Mouse (Mus musculus): ENCODE results near the gene Mafg.
"Not testable (repeated sequence)": the region's sequence is repeated elsewhere in the genome, so short reads cannot be mapped to it uniquely, and the experiment has no call there.

Gene Mafg

DNA sequence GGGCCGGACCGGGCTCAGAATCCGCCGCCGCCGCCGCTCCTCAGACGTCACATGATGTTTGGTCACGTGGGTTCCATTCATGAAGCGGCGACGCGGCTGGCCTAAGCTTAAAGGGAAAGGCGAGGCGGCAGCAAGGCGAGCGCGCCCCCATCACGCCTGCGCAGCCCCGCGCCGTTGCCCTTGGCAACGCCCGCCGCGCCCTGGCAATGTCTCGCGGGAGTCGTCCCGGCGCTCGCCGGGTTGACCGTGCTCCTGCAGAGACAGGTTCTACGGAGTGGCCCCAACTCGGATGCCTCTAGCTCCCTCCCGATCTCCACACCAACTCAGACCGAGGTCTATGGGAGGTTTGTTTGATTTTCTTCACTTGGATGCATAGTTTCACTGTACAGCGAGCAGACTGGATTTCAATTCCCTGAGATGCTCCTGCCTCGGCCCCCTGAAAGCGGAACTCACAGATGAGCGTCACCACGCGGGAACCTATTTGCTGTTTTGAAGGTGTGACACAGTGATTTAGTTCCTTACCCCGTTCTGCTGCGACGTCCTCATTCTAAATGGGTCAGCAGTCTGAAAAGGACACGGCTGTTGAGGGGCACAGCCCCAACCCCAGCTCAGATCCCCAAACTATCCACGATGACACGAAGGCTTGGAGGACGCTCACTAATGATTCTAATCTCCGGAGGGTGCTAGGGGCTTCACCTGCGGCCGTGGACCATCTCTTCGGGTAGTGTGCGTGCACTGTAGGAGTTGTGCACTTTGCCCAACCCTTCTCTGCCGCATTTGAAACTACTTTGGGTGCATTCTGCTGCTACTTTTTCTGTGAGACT, at the start of gene Mafg:
Gene Mafg (minus strand): TSS at position 81 of the 824 bp plus-strand sequence.
- peak; percentile 82 to 89 for DNase-seq (ENCODE audit: low spot score in 2 of 2)

DNA sequence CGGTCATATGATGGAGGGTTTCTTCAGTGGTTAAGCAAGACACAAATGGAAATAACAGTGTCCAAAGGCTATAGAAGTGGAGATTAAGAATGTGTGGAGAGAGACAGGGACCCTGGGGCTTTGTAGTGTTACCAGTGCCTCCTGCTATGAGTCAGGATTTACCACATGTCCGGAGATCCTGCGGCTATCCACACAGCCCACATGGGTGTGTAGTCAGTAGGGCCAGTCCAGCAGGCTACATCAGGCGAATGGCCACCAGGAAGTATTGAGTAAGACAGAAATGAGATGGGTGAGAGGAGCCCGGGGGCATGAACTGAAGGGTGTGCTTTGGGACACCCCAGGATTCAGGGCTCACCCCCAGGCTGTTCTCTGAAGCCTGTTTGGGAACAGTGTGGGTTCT, 49.3 kb upstream of the Mafg start:
- DNase-seq (ENCODE audit: low spot score in 2 of 2) = no peak

DNA sequence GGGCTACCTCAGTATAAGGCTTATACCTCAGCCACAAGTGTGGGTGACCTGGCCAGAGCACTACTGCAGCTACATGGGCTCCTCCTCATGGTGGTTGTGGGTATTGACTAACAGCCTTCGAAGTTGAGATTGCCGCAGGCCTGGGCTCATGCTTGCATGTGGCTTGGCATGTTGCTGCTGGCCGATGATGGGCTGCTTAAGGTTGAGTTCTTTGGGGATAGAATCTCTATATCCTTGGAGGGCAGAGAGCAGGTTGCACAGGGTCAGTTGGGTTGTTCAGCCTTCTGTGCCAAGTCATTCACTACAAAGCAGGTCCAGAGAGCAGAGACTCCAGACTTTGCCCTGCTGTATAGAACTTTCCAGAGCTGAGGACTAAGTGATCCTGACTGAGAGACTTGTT, 46.5 kb upstream of the Mafg start:
- DNase-seq (ENCODE audit: low spot score in 2 of 2) = no peak

DNA sequence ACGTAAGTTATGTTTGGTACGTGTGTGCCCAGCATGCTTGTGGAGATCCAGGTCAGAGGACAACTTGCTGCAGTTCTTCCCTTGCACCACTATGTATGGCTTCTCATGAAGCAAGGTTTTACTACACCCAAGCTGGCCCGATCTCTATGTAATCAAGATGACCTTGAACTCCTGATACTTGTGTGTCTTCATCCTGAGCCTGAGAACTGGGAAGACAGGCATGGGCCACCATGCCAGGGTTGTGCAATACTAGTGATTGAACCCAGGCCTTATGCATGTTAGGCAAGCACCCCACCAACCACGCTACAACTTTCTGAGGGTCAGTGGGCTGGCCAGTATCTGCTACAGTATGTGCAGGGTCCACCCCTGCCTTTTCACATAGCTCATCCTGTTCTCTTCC, 43.6 kb upstream of the Mafg start:
- no peak for DNase-seq (ENCODE audit: low spot score in 2 of 2)

DNA sequence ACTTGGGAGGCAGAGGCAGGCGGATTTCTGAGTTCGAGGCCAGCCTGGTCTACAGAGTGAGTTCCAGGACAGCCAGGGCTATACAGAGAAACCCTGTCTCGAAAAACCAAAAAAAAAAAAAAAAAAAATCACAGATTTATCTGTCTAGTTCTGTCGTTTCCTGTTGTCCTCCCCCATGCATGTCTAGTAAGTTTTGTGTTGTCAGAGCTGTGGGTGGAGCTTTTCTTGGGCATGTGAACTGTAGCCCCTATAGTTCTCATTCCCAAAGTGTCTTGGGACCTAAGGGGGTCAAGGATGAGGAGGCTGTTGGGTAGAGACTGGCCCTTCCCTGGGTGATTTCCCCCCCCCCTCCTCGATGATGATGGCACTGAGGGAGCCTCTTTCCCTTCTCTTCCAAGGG, 42.5 kb upstream of the Mafg start:
- DNase-seq (ENCODE audit: low spot score in 2 of 2) = not testable (repeated sequence)

DNA sequence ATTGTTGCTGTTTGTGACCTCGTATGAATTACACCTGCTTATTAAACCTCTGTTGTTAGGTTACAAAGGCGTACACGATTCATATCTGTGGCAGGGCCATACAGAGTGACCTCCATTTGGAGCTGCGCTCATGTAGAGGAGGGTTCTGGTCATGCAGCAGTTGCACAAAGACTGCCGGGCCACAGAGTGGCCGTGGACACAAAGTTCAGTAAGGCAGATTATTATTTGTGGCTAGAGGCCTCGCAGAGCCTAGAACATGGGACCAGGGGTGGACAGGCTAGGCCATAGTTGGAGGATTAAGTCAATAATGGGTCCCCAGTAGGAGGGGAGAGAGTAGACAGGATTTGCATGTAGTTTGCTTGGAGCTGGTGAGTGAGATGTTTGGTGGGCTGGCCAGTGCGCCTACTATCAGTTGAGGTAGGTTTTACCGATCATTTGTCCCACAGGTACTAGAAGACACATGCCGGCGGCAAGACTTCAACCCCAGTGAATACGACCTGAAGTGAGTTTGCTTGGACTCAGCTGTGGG, 40.3 kb upstream of the Mafg start:
- no peak for DNase-seq (ENCODE audit: low spot score in 2 of 2)

DNA sequence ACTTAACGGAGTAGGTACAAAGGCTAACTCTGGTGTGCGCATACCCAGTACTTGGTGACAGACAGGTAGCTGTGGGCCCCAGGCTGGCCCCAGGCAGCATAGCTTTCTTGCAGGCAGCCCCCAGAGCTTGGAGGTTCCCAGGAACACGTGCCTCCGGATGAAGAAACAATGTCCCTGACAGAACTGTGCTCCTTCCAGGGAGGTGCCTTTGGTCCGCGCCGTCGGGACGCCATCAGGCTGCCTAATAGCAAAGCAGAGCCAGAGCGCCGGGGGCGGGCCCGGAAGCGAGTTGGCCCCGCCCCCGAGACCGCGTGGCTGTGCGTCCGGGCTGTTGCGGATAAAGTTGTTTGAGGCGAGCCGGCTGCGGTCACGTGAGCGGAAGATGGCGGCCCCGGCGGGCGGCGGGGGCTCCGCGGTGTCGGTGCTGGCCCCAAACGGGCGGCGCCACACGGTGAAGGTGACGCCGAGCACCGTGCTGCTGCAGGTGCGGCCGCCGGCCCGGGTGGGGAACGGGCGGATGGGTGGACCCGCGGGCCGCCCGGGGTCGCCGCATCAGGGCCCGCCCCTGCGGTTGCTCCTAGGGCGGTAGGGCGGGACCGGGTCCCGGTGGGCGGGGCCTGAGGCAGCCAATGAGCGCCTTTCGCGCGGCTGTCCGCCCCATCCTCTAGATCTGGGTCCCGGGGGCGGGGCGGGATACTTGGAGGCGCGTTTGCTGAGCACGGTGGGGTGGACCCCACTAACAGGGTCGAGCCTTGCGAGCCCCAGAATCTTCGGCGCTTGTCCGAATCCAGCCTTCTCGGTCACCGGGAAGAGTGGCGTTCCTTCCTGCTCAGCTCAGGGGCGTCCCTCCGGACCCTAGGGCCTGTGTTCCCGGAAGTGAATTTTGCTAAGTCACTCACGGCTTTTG, 39.5 kb upstream of the Mafg start, which contains the start of gene Aspscr1:
Gene Aspscr1 (plus strand): TSS at position 287 of the 907 bp plus-strand sequence.
- peak; percentile 91 to 92 for DNase-seq (ENCODE audit: low spot score in 2 of 2)

DNA sequence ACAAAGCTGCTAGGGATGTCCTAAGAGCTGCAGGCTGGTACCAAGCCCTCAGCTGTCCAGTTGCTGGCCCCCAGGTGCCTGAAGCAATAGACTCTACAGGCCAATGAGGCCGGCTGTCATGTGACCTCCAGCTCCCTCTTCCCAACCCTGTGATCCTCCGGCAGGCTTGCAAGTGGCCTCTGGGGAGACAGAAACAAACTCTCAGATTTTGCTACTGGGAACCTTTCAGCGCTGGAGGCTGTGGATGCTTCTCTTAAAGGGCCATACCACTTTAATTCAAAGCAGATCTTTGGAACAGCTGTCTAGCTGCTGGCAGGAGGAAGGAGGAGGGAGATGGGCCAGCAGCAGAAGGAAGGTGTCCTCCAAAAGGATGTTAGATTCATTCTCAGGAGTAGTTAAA, 33.2 kb upstream of the Mafg start:
- no peak for DNase-seq (ENCODE audit: low spot score in 2 of 2)

DNA sequence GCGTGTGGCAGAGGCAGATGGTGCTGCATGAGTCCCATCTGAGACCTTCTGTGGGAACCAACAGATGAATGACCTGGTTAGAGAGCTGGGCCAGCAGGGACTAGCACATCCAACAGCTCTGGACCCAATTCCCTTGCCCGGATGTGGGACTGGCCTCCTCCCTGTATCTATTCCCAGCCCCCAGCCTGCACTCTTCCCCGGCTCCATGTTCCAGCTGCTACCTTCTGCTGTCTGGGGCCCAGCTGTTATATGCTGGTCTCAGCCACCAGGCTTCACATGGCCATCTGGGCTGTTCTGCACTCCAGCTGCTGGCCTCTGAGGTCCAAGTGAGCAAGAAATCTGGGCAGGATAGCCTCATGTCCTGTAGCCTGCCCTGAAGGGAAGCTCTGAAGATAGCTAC, 32.0 kb upstream of the Mafg start:
- no peak for DNase-seq (ENCODE audit: low spot score in 2 of 2)

DNA sequence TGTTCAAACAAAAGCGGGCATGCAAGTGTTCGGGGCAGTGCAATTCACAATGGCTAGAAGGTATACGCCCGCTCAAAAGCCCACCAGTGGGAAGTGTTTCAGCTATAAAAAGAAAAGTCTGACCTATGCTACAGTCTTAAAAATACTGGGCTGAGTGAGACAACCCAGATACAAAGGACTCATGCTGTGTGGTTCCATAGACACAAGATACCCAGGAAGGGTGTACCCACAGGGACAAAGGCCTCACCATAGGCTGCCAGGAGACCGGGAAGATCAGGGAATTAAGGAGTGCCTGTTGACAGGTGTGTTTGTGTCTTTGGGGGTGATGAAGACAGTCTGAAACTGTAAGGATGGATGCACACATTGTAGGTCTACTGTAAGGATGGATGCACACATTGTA, 30.3 kb upstream of the Mafg start:
- no peak for DNase-seq (ENCODE audit: low spot score in 2 of 2)

DNA sequence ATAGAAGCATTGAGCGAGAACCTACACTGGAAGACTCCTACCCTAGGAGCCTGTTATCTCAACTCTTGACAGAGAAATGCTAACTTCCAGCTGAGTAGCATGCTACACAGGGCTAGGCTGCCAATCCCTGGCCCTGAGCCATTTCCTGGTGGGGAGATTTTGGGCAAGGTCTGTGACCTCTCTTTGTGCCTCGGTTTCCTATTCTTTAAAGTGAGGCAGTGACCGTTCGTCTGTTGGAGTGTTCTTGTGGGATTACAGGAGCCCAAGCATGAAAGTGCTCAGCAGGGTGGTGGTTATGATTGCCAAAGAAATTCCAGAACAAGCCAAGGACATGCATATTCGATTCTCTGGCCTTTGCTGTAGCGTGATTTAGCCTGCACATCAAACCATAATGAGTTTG, 29.4 kb upstream of the Mafg start:
- DNase-seq (ENCODE audit: low spot score in 2 of 2) = no peak

DNA sequence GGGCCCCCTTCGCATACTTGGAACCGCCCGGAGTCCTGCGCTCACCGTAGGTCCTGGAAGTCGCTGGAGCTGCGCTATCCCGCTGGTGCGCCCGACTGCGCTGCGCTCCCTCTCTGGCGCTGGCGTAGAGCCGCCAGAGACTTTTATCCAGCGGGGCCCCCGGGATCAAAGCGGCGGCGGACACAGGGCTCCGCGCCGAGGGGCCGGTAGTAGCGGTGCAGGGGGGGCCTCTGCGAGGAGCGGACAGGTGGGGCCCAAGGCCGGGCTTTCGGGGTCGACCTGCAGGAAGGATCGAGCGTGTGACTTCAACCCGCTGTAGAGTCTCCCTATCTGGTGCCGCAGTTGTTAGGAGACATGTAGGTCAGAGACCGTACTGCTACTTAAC, 27.7 kb upstream of the Mafg start, which contains the start of gene Notum:
Gene Notum (minus strand): TSS at position 100 of the 385 bp plus-strand sequence.
- no peak for DNase-seq (ENCODE audit: low spot score in 2 of 2)

DNA sequence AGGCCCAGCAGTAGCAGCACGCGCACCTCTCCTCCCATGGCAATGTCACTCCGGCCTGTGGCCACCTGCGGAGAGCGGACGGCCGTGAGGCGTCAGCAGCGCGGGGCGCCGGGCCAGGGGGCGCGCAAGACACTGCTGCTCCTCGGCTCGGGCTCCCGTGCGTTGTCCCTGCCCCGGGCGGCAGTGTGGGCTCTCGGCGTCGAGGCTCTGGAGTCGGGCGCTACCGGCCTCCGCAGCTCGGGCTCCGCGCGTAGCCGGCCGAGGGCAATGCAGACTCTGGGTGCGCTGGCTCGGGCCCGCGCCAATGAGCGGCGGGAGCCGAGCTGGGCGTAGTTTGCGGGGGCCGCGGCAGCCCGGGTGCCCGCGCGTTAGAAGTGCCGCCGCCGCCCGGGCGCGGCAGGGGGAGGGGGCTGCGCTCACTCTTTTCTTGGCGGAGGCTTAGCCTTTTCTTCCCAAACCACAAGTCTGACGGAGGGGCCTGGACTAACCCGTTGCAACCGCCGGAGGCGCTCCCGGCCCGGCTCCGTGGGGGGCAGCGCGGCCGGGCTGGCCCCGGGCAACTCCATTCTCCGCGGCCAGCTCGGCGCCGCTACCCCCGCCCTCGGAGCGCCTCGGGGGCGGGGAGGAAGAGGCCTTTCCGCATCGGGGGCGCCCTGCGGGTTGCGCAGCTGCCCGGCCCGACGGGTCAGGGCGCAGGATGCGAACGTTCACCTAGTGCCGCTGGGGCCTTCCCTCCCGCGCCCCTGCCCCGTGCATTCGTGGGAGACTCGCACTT, 27.1 kb upstream of the Mafg start:
- peak in 1 of 2 experiments; percentile 39 for DNase-seq (ENCODE audit: low spot score in 2 of 2)

DNA sequence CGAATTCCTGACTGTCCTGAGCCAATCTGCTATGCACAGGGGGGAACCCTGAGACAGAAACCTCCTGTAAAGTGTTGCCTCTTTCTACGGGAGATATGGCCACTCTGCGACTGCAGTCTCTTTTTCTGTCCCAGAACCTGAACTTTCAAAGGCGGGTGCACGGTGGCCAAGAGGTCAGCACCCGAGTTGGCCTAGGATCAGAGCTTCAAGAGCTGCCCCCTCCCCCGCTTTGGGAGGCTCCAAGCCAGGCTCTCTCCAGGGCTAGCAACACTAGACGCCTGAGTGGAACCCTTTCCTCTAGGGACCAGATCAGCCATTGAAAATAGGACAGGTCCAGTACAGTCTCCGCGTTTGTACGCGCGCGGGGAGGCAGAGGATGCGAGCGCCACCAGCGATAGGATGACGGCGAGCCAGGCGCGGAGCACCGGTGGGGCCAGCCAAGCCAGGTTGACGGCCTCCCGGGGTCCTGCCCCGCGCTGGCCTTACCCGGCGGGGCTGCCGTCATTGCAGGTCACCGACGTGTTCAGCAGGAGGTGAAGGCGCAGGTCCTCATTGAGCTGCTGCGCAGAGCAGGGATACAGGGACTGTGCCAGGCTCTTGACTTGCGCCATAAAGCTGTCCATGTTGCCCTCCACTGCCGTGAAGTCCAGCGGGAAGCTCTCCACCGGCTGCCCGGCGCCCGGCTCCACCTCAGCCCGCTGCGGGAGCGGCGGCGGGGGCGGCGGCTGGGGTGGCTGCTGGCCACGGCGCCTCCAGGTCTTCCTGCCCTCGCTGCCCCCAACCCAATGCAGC, 26.3 kb upstream of the Mafg start:
- DNase-seq (ENCODE audit: low spot score in 2 of 2) = peak in 1 of 2 experiments; percentile 36

DNA sequence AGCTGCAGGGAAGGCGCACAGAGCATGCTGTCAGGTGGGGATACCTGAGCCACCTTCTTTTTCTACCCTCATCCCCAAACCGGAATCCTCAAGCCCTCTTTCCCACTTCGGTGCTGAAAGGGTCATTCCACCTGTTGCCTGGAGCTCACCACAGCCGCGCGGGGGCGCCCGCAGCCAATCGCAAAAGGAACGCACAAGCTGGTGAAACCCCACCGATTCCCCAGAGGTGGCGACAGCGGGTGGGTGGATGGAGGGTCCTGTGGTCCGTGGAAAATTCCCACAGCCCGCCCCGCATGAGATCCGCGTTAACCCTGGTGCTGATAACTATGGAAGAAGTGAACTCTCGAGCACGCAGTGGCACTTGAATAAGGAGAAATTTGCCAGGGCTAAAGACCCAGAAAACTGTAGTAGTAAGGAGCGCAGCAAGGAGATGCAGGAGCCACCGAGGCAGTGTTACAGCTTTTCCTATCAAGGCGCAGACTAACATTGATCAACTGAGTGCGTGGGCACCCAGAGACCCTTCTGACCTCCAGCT, 25.5 kb upstream of the Mafg start:
- peak; percentile 65 to 82 for DNase-seq (ENCODE audit: low spot score in 2 of 2)

DNA sequence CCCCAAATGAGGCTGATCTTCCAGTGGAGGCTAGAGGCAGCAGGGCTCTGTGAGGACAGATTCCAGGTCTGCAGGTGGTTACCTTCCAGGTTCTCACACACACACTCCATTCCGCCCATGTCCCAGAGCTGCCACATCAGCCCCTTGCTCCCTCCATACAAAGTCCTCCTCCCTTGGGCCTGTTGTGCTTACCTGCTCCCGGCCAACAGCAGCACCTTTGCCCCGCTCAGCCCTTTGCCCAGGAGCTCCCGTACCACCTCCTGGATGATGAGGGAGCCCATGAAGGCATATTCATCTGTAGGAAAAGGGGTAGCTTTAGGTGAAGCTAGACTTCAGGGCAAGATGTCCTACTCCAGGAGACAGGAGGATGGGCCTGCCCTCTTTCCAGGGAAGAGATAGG, 23.9 kb upstream of the Mafg start:
- no peak for DNase-seq (ENCODE audit: low spot score in 2 of 2)

DNA sequence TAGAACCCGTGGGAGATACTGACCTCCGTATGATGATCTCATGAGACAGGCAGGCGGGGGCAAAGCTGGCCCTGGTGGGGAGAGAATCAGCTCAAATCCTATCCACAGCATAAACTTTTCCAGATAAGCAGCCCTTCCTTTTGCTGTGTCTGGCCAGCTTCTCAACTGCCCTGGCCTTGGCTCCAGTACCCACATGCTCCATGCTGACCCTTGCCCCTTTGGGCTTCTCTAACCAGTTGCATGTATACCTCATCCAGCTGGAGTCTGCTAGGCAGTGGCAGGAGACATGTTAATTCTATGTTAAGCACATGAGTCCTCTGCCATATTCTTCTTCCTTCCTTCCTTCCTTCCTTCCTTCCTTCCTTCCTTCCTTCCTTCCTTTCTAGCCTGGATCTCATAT, 21.3 kb upstream of the Mafg start:
- DNase-seq (ENCODE audit: low spot score in 2 of 2) = no peak

DNA sequence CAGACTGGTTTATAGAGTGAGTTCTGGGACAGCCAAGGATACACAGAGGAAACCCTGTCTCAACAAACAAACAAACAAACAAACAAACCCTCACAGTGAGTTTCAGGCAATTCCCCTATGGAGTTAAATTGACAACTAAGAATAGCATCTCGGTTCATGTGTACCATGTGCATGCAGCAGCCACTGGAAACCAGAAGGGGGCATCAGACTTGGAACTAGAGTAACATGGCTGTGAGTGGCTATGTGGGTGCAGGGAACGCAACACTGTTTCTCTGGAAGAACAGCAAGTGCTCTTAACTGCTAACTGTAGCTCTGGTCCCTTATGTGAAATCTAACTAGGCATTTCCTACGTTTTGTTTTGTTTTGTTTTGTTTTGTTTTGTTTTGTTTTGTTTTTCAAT, 18.5 kb upstream of the Mafg start:
- DNase-seq (ENCODE audit: low spot score in 2 of 2) = no peak

DNA sequence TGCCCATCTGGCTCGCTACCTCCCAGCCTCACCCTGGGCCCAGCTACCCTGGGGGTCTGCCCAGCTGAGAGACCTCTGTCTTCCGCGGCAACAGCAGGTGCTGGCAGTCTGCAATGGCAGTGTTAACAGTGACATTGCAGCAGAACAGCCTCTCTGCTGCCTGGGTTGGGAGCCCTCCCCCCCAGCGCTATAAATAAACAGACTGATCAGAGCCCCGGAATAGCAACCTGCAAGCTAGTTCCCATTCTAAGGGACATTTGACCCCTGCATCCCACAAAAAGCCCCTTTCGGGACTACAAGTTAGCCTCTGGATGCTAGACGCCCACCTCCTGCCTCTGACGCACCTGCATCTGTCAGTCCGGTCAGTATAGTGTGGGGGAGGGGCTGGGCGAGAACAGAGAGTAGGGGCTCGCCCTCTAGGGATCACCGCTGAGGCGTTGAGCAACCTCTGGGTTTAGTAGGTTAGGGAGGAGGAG, 14.6 kb upstream of the Mafg start, which contains the start of gene Myadml2:
Gene Myadml2 (minus strand): TSS at position 158 of the 476 bp plus-strand sequence.
- no peak for DNase-seq (ENCODE audit: low spot score in 2 of 2)
